Mouse (Mus musculus): Measurements from ENCODE around the gene Ms4a4c. TPM values are rescaled to one million over a fixed set of nuclear protein-coding genes. Genes with fewer than 3 reads are reported as not detected.

Ms4a4c gene
- polyA plus RNA-seq (2015; fragmentation: Nextera tagmentation; extraction: Ambion mirVana) = 0.14 and 0.44 TPM in 2 replicates

GRCm38 (mm10) chr19:11404527-11404926 lies at the start of gene Ms4a4c:
Ms4a4c (plus strand) TSS chr19:11404770.
- no peaks in the 10 kb centered on the region for H3K36me3 ChIP-seq
- no peak within 1 kb of the TSS for H3K4me3 ChIP-seq
- H3K9me3 ChIP-seq = no peaks in the 10 kb centered on the region
- no peak for ATAC-seq (ENCODE audit: low FRiP score)
- no peaks in the 10 kb centered on the region for H3K27me3 ChIP-seq
- no peak within 1 kb of the TSS for H3K27ac ChIP-seq
- no peaks in the 10 kb centered on the region for H3K4me1 ChIP-seq (replicated peaks)
- WGBS = 88% methylated on average over 3 of the region's 3 CpGs
- no peak within 1 kb of the TSS for H3K9ac ChIP-seq
- H3K4me2 ChIP-seq = no peak within 1 kb of the TSS

GRCm38 (mm10) chr19:11355730-11356129 lies 48.8 kb upstream of the Ms4a4c start:
- no peak overlapping the region for H3K4me2 ChIP-seq

GRCm38 (mm10) chr19:11360106-11360505 lies 44.5 kb upstream of the Ms4a4c start:
- no peak overlapping the region for H3K27ac ChIP-seq
- ATAC-seq (ENCODE audit: low FRiP score) = no peak
- H3K9me3 ChIP-seq = no peaks in the 10 kb centered on the region
- H3K4me2 ChIP-seq = no peak overlapping the region
- 70% methylated on average over 3 of the region's 3 CpGs for WGBS
- no peak overlapping the region for H3K9ac ChIP-seq
- H3K4me3 ChIP-seq = no peak overlapping the region
- H3K4me1 ChIP-seq (replicated peaks) = no peaks in the 10 kb centered on the region
- no peaks in the 10 kb centered on the region for H3K27me3 ChIP-seq
- no peaks in the 10 kb centered on the region for H3K36me3 ChIP-seq

More at GRCm38 (mm10) chr19:11355730-11356129, 48.8 kb upstream of the Ms4a4c start:
- Histone ChIP-seq H3K9ac (no peak overlapping the region), H3K27ac (no peak overlapping the region), H3K36me3 (no peaks in the 10 kb centered on the region), H3K27me3 (no peaks in the 10 kb centered on the region), H3K4me1 (replicated peaks) (no peaks in the 10 kb centered on the region), H3K9me3 (no peaks in the 10 kb centered on the region), H3K4me3 (no peak overlapping the region)
- ATAC-seq (ENCODE audit: low FRiP score) = no peak
- WGBS = 87% methylated on average over 7 of the region's 7 CpGs

DNA sequence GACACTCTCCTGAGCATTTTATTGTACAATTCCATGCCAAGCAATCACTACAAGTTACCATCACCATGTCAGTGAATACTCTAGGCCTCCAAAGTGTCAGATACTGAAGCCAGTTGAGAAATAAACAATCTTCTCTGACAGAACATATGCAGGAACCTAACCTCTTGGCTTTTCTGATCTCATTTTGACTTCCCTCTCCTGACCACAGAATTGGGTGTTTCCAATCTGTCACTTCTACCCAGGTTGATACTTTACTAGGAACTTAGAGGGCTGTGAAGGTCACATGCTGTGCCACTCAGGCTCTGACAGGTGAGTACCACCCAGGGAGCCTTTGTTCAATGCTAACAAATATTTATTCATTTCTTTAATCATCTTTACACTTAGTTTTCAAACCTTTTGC lies 42.6 kb upstream of the Ms4a4c start:
- Histone ChIP-seq H3K4me1 (replicated peaks) (no peaks in the 10 kb centered on the region), H3K36me3 (no peaks in the 10 kb centered on the region), H3K27me3 (no peaks in the 10 kb centered on the region), H3K27ac (no peak overlapping the region), H3K4me3 (no peak overlapping the region), H3K4me2 (no peak overlapping the region), H3K9ac (no peak overlapping the region), H3K9me3 (no peaks in the 10 kb centered on the region)
- no peak for ATAC-seq (ENCODE audit: low FRiP score)

GRCm38 (mm10) chr19:11368310-11368709 lies 36.3 kb upstream of the Ms4a4c start:
- H3K4me2 ChIP-seq = no peak overlapping the region
- H3K9ac ChIP-seq = no peak overlapping the region
- no peaks in the 10 kb centered on the region for H3K27me3 ChIP-seq
- no peaks in the 10 kb centered on the region for H3K36me3 ChIP-seq
- H3K4me3 ChIP-seq = no peak overlapping the region
- no peak overlapping the region for H3K27ac ChIP-seq
- ATAC-seq (ENCODE audit: low FRiP score) = no peak
- WGBS = 85% methylated on average over 3 of the region's 3 CpGs
- no peaks in the 10 kb centered on the region for H3K4me1 ChIP-seq (replicated peaks)
- H3K9me3 ChIP-seq = no peaks in the 10 kb centered on the region

DNA sequence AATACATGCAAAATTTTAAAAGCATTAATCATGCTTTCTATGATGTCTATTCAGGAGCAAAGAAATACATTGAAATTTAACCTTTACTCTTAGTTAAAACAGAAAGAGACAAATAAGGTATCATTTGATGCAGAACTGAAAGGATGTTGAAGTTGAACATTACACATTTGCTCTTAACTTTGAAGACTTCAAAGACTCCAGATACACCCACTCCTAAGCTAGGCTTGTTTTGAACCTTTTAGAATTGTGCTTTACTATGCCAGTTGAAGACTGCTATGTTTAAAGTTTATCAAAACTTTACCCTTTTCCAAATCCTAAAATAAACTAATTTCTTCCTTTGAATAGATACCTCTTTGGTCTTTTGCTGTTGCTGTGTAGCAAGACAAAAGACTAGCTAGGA lies 33.4 kb upstream of the Ms4a4c start:
- Histone ChIP-seq H3K9me3 (no peaks in the 10 kb centered on the region), H3K4me3 (no peak overlapping the region), H3K4me2 (no peak overlapping the region), H3K9ac (no peak overlapping the region), H3K27ac (no peak overlapping the region), H3K36me3 (no peaks in the 10 kb centered on the region), H3K4me1 (replicated peaks) (no peaks in the 10 kb centered on the region), H3K27me3 (no peaks in the 10 kb centered on the region)
- ATAC-seq (ENCODE audit: low FRiP score) = no peak

- no peak within 1 kb of the TSS for H3K4me3 ChIP-seq
- H3K9ac ChIP-seq = no peak within 1 kb of the TSS
- H3K4me1 ChIP-seq (replicated peaks) = no peaks in the 10 kb centered on the region
- 86% methylated on average over 2 of the region's 2 CpGs for WGBS
- H3K9me3 ChIP-seq = no peaks in the 10 kb centered on the region
- no peak within 1 kb of the TSS for H3K4me2 ChIP-seq
- no peaks in the 10 kb centered on the region for H3K27me3 ChIP-seq
- H3K27ac ChIP-seq = no peak within 1 kb of the TSS
- no peaks in the 10 kb centered on the region for H3K36me3 ChIP-seq
- no peak for ATAC-seq (ENCODE audit: low FRiP score)
Measured at GRCm38 (mm10) chr19:11375273-11375672, 29.3 kb upstream of the Ms4a4c start, which contains the start of gene Ms4a4a. Ms4a4a (plus strand) TSS chr19:11375523.

- Histone ChIP-seq H3K27me3 (no peaks in the 10 kb centered on the region), H3K9me3 (no peaks in the 10 kb centered on the region), H3K4me1 (replicated peaks) (no peaks in the 10 kb centered on the region), H3K4me2 (no peak overlapping the region), H3K4me3 (no peak overlapping the region), H3K36me3 (no peaks in the 10 kb centered on the region), H3K9ac (no peak overlapping the region), H3K27ac (no peak overlapping the region)
- 84% methylated on average over 2 of the region's 2 CpGs for WGBS
- ATAC-seq (ENCODE audit: low FRiP score) = no peak
Measured at GRCm38 (mm10) chr19:11376399-11376798, 28.2 kb upstream of the Ms4a4c start.

GRCm38 (mm10) chr19:11387109-11387508 lies 17.5 kb upstream of the Ms4a4c start:
- H3K9me3 ChIP-seq = no peaks in the 10 kb centered on the region
- ATAC-seq (ENCODE audit: low FRiP score) = no peak
- 79% methylated on average over 2 of the region's 2 CpGs for whole genome bisulfite sequencing
- H3K27me3 ChIP-seq = no peaks in the 10 kb centered on the region
- no peak overlapping the region for H3K4me2 ChIP-seq
- no peak overlapping the region for H3K4me3 ChIP-seq
- no peaks in the 10 kb centered on the region for H3K4me1 ChIP-seq (replicated peaks)
- H3K9ac ChIP-seq = no peak overlapping the region
- no peak overlapping the region for H3K27ac ChIP-seq
- no peaks in the 10 kb centered on the region for H3K36me3 ChIP-seq

- WGBS = 85% methylated on average over 4 of the region's 4 CpGs
- no peaks in the 10 kb centered on the region for H3K27me3 ChIP-seq
- H3K27ac ChIP-seq = no peak overlapping the region
- ATAC-seq (ENCODE audit: low FRiP score) = no peak
- no peaks in the 10 kb centered on the region for H3K9me3 ChIP-seq
- H3K4me1 ChIP-seq (replicated peaks) = no peaks in the 10 kb centered on the region
- no peak overlapping the region for H3K4me3 ChIP-seq
- H3K4me2 ChIP-seq = no peak overlapping the region
- no peak overlapping the region for H3K9ac ChIP-seq
- H3K36me3 ChIP-seq = no peaks in the 10 kb centered on the region
Measured at GRCm38 (mm10) chr19:11387685-11388084, 16.9 kb upstream of the Ms4a4c start.

DNA sequence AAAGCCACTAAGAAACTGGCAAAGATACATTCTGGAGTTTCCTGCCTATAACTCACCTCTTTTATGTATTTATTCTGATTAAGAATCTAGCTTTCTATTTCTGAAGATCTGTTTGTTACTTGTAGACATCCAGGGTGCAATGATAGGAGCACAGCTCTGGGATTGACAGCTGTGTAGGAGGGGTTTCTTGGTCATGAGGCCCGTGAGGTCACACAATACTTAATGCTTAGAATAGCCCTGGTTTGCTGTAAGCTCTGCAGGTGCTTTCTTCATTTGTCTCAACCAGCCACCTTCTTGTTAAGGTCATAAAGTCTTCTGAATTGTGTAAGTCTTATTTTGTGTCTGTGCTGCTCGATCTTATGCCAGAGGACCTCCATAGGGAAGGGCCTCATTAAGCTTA lies 15.6 kb upstream of the Ms4a4c start:
- no peak overlapping the region for H3K27ac ChIP-seq
- ATAC-seq (ENCODE audit: low FRiP score) = no peak
- WGBS = 86% methylated on average over 2 of the region's 2 CpGs

DNA sequence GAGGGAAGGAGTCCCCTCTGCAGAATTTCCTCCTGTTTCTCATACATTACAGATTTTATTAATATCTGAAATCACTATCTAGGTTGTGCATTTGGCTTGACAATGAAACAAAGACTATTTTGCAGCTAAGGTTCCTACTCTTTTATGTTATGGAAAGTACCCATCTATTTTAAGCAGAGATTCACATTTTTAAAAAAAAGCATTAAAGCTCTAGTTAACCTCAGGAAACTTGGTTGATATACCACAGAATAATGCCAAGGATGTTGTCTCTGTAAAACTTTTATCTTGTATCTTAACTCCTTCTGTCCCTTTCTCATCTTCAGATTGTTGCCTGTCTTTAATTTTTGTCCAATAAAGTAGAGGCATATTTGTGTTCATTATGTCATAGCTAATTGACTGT lies 8.8 kb upstream of the Ms4a4c start:
- no peaks in the 10 kb centered on the region for H3K4me1 ChIP-seq (replicated peaks)
- H3K9me3 ChIP-seq = no peaks in the 10 kb centered on the region
- no peaks in the 10 kb centered on the region for H3K27me3 ChIP-seq
- H3K27ac ChIP-seq = no peak overlapping the region
- no peak overlapping the region for H3K9ac ChIP-seq
- no peaks in the 10 kb centered on the region for H3K36me3 ChIP-seq
- H3K4me3 ChIP-seq = no peak overlapping the region
- no peak for ATAC-seq (ENCODE audit: low FRiP score)
- H3K4me2 ChIP-seq = no peak overlapping the region

More for the DNA sequence above, 15.6 kb upstream of the Ms4a4c start:
- no peaks in the 10 kb centered on the region for H3K27me3 ChIP-seq
- H3K4me1 ChIP-seq (replicated peaks) = no peaks in the 10 kb centered on the region
- no peak overlapping the region for H3K4me2 ChIP-seq
- H3K36me3 ChIP-seq = no peaks in the 10 kb centered on the region
- no peak overlapping the region for H3K9ac ChIP-seq
- H3K9me3 ChIP-seq = no peaks in the 10 kb centered on the region
- H3K4me3 ChIP-seq = no peak overlapping the region

DNA sequence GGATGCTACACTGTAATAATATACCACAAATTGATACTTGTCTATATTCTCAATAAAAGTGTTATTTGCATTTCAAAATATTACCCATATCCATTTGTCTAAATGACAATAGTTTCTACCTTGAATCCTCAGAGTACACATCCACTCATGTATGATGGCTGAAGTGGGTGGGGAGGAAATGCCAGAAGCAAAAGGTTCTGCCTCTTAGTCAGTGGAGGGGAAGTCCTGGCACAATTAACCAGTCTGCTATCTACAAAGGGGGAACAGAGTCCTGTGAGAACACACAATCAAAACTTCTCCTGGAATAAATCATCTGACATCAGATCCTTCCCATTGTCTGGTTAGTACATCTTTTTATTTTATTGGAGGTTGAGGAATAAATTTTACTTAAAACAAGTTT lies 2.9 kb downstream of the Ms4a4c start:
- Histone ChIP-seq H3K27ac (no peak overlapping the region), H3K4me1 (replicated peaks) (no peaks in the 10 kb centered on the region), H3K4me2 (no peak overlapping the region), H3K9ac (no peak overlapping the region), H3K27me3 (no peaks in the 10 kb centered on the region), H3K9me3 (no peaks in the 10 kb centered on the region), H3K4me3 (no peak overlapping the region), H3K36me3 (no peaks in the 10 kb centered on the region)
- ATAC-seq (ENCODE audit: low FRiP score) = no peak

GRCm38 (mm10) chr19:11408591-11408990 lies 4.0 kb downstream of the Ms4a4c start:
- no peak overlapping the region for H3K4me3 ChIP-seq
- WGBS = 87% methylated on average over 1 of the region's 1 CpGs
- no peaks in the 10 kb centered on the region for H3K27me3 ChIP-seq
- H3K9ac ChIP-seq = no peak overlapping the region
- no peak for ATAC-seq (ENCODE audit: low FRiP score)
- H3K9me3 ChIP-seq = no peaks in the 10 kb centered on the region
- no peak overlapping the region for H3K4me2 ChIP-seq
- H3K4me1 ChIP-seq (replicated peaks) = no peaks in the 10 kb centered on the region
- H3K36me3 ChIP-seq = no peaks in the 10 kb centered on the region
- H3K27ac ChIP-seq = no peak overlapping the region

All from hindbrain, embryonic 13.5 days (tissue).